1 mouse cellular context compared by ENCODE assay signal in genomic region chr17:34024861-34025755, GRCm38 (mm10).
TF ChIP-seq lines count a peak whose summit lies in the region.

No protein-coding gene starts in this region.

TF ChIP-seq in ES-E14, 5 proteins besides CTCF, POLR2A, EP300 and RAD21 (continued from another document):
- no peak for TF ChIP-seq MAFK (IDR thresholded peaks at IDR 0.05; ENCODE audit: insufficient read depth, low read depth, low read length)
TF ChIP-seq in ES-E14: peak in this region for 0.
